Mouse (Mus musculus) left cerebral cortex, adult 18-20 months (tissue): ENCODE results near the gene Gm33543. TPM values are rescaled to one million over a fixed set of nuclear protein-coding genes. Genes with fewer than 3 reads are reported as not detected.

Source experiments
- DNase-seq, 2 experiments: peaks; one replicate each; pipeline ENCODE4 v3.0.0; 2021 to 2022; ENCODE audit warnings: low spot score in 2 of 2, mixed read lengths in 1 of 2
- total RNA-seq, 2 experiments: library from RNA; stranded (reverse); gene quantifications; 2 replicates each; pipeline ENCODE4 v1.2.3; 2021

Gm33543 gene
- total RNA-seq, 2 experiments from 2014 or later: 0.42 TPM; not detected in 1

DNA sequence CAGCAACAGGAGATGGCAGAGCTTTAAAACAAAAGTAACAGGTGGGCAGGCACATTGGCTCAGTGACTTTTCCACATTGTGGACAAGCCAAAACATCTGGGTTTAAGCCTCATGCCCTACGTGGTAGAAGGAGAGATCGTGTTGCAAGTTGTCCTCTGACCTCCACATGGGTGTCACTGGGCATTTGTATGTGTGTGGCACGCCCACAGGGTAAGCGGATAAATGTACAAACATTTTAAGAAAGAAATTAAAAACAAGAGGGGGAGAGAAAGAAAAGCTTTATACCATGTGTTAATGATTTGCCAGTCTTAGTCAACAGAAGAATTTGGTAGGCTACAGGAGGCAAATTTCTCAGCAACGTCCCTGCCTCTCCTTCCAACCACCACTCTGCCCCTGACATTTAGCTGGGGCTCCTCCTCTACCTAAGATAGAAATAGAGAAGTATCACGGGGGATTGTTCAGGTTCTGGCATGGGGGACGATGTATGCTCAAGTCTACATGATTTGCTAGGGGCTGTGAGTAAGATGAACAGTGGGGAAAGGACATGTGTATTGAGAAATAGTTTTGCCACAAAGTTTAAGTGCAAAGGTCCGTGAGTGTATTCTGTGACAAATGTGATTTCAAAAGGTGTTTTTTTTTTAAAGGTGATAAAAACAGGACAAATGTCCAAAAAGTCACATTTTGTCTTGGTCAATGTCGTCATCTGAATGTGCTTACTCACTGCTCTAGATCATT is 6.0 kb downstream of the Gm33543 start:
- no peak for DNase-seq

DNA sequence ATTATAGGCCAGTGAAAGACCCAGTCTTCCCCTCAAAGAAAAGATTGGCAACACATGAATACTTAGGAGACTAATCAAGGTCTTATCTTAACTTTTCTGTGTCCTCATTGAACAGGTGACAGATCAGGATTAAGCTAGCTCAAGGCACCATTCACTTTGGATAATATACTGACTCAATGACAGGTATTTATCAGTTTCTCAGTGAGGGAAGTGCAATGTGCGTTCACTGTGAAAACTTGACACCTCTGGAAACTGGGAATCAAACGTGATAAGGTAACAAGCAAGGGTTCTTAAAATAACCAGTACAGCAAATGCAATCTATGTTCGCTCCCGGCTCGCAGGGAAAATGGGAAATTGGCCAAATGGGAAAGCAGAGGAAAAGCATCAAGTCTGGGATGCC is 11.8 kb downstream of the Gm33543 start:
- no peak for DNase-seq

DNA sequence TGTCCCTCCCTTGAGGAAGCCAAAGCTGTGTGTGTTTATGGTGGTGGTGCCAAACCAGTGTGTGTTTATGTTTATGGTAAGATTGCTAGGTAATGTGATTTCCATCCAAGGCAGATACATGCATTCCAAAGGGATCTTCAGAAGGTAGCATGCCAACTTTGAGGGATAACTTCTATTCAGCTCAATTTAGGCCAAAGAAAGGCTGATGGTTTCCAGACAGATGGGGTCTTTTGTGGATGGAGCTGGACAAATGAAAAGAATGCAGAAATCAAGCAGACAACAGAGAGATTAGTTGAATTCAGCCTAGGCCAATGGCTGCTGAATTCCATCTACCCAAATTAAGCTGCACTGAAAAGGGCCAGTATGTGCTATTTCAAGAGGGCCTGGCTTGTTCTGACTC is 13.3 kb downstream of the Gm33543 start:
- DNase-seq: no peak

DNA sequence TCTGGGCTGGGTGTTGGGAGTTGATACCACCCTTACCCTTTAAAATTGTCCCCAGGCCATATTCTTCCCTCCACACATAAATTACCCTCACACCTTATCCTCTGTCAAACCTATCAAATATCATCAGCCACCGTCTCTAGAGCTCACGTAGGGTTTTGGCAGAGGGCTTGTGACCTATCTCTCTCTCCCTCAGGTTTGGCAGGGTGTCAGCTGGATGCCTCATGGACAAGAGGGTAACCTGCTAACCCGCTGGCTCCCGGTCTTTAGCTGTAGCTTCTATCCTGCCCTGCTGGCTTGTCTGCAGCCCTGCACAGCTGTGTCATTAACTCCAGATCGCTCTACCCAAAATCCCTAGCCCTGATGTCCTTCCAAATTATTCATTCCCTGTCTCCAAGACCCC is 14.4 kb downstream of the Gm33543 start:
- no peak for DNase-seq

- no peak for DNase-seq
Observed at GRCm38 (mm10) chr10:95825651-95826050, 17.1 kb downstream of the Gm33543 start.

GRCm38 (mm10) chr10:95818506-95818905 is 24.2 kb downstream of the Gm33543 start:
- DNase-seq: no peak

DNA sequence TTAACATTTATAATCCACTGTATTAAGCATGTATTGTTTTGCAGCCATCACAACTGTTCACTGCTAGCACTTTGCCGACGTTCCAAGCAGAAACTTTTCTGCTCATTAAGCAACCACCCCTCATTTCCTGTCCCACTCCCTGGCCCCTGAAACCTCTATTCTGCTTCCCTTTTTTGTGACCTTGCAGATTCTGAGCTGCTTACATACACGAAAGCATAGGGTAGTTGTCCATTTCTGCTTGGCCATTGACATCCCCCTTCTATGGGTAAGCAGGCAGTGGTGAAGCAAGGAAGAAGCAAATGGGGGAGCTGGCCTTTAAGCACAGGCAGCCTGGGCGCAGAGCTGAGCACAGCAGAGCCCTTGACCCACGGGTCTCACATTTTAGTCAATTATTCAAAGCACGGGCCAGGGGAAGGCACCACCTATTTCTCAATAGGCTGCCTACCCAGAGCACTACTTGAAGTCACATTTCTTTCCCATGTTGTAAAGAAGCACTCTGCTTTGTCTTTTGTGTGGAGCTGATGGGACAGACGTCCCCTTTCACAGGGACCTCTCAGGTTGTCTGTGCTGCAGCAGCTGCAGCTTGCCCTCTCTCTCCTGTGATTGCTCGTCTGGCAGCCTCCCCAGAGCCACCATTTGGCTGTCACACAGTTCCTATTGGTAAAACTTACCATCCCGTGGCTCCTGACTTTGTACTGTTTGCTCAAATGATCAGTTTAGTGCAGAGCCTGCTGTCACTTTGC is 25.1 kb downstream of the Gm33543 start:
- DNase-seq: no peak

- no peak for DNase-seq
Observed at GRCm38 (mm10) chr10:95814351-95814750, 28.4 kb downstream of the Gm33543 start.

- no peak for DNase-seq
Observed at GRCm38 (mm10) chr10:95811869-95812268, 30.9 kb downstream of the Gm33543 start.

DNA sequence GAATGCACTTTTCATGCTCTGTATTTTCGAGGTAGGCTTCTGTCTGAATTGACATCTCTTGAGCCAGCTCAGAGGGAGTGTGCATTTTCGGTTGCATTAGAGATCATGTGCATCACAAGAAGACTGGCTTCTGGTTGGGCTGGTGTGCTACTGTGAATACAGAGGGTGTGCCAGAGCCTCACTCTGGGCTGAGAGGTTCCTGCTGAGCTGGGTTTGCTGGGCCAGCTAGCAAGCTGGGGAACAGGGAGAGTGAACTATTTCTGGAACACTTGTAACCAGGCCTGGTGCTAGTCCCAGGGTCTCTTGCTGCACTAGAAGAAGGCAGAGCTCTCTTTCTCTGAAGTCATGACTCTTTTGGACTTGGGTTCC is 41.3 kb downstream of the Gm33543 start:
- DNase-seq: no peak

DNA sequence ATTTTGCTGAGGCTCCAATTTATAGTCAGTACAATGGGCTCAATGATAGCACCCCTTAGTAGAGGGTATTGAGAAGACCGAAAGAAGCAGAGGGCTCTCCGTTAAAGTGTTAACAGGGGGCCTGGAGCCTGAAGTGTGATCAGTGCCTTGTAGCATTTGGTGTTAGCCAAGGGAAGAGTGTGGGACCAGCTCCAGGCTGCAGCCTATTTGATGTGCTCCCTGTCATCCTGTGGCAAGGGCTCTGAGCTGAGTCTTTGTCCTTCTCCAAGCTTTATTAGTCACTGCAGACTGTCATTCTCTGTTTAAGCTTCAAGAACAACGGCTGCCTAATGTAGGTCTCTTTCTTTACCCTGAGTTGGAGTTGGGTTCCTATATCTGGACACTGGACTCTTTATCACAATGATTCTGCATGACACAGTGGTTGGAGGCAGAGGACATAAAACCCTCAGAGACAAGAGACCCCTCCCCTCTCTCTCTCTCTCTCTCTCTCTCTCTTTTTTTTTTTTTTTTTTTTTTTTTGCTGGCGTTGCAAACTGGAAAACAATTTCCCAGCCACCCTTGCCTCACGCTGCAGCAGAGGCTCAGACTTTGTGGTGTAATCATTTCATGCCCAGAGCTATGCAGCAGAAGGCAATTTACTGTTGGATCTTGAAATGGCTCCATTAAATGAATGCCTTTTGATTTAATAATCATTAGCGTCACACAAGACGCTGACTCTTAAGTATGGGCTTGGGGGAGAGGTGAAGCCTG is 41.9 kb downstream of the Gm33543 start:
- DNase-seq: no peak

DNA sequence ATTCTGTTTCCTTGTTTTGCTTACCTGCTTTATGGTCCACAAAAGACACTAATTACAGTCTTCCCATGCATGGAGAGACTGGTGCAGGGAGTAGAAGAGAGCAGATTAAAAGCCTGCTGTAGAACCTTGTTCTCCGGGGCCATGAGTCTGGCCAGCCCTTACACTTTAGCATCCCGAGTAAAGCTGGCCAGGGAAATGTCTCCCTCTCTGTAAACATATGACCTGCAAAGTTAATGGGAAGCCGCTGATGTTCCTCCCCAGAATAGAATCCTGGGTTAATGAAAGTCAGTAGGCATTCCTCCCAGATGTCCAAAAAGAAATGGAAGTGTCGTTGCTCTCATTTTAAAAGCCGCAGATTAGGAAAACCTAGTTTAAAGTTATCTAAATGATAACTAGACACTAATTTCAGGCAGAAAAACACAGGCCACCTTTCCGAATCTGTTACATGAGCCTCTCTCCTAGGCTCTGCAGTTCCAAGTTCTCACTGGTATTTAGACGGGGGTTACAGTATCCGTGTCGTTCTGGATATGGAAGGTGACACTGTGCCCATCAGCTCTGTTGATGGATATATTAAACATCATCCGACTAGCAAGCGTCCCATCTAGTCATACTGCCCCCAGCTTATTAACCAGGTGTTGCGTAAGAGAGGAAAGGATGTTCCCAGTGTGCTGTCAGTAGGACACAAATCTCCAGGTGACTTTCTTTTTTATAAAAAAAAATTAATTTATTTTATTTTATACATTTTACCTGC is 44.9 kb downstream of the Gm33543 start:
- no peak for DNase-seq

DNA sequence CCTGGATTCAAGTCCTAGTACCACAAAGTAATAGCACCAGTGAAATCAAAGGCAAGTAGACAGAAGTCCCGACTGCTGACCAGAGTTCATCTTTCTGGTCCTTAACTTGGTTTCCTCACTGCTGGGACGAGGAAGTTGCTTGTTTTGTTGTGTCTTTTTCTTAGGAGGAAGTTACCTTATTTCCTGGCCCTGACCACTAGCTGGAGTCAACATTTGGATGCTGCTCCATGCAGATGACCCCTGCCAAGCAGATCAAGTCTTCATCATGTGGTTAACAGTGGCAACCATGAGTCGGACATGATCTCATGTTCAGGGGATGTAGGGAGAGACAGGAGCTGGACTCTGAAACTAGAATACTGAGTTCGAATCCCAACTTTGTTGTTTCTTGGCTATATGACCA is 47.2 kb downstream of the Gm33543 start:
- no peak for DNase-seq

- no peak for DNase-seq
Observed at GRCm38 (mm10) chr10:95794706-95795105, 48.0 kb downstream of the Gm33543 start.

- DNase-seq: no peak
Observed at GRCm38 (mm10) chr10:95791427-95791804, 51.3 kb downstream of the Gm33543 start.

GRCm38 (mm10) chr10:95790771-95791426 is 51.8 kb downstream of the Gm33543 start:
- peak in 1 of 2 experiments; percentile 4 for DNase-seq

DNA sequence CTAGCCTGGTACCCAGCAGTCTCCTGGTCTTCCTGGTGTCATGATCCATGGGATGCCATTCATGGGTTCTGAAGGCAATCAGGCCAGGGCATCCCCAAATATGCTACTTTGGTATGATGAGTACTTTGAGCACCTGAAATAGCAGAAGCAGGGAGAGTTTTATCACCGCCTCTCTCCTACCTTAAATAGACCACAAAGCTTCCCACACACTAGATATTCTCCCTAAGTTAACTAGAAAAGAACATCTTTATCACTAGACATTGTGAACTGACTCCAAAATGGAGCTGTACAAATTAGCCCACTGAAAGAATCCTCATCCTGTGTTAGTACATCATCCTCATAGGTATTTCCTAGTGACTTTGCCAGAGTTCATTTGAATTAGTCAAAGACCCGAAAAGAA is 55.6 kb downstream of the Gm33543 start:
- DNase-seq: peak in 1 of 2 experiments; percentile 14

GRCm38 (mm10) chr10:95784837-95785236 is 57.9 kb downstream of the Gm33543 start:
- DNase-seq: no peak

- no peak for DNase-seq
Observed at GRCm38 (mm10) chr10:95780881-95781600, 61.7 kb downstream of the Gm33543 start.

DNA sequence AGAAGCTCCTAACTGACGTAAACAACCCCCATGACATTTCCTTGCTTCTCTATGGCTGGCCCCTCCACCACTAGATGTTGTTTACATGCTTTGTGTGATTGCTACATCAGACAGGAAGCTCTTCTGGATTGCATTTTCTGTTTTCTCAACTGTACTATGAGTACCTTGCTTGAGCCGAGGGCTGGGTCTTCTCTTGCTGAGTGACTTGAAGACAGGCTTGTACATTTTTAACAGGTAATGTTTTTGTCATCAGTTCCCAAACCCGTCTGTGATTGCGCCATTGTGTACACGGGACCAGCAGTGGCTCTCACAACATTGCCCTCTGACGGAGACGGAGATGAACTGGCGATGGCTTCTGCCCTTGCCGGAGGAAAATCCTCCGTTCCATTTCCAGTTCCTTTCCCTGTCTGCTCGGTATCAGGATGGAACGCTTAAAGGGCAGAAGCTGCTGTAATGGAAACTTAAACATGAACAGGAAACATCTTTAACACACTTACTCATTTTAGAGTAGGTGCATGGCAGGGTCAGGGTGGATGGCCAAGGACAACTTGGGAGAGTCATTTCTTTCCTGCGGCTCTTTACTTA is 62.8 kb downstream of the Gm33543 start:
- DNase-seq: no peak
